Mouse (Mus musculus) liver, embryonic 13.5 days (tissue): ENCODE results near the gene Tmem86a. TPM values are rescaled to one million over a fixed set of nuclear protein-coding genes. Genes with fewer than 3 reads are reported as not detected.
A peak's percentile ranks its signal among the peaks of the same experiment; 100 is the strongest.

Source experiments
- ATAC-seq: fragments of 200-750 bp; cut with Nextera tagmentation; 2 replicates; pipeline ENCODE4 v1.8.0; 2017; ENCODE audit warnings: low read depth, mild to moderate bottlenecking, moderate number of reproducible peaks, moderate library complexity
- DNase-seq: peaks from one replicate; pipeline ENCODE4 v3.0.0; 2022
- H3K27ac ChIP-seq: fragments of 300-500 bp; sonication (generic); 2 replicates; pipeline ENCODE4 v1.5.1; 2015; ENCODE audit warnings: moderate library complexity, mild to moderate bottlenecking, inconsistent platforms
- H3K27me3 ChIP-seq: fragments of 300-500 bp; sonication (generic); 2 replicates; pipeline ENCODE4 v1.6.1; 2015; ENCODE audit warnings: mild to moderate bottlenecking, inconsistent platforms
- H3K36me3 ChIP-seq: fragments of 300-500 bp; sonication (generic); 2 replicates; pipeline ENCODE4 v1.6.1; 2015; ENCODE audit warnings: mild to moderate bottlenecking, inconsistent platforms
- H3K4me1 ChIP-seq: fragments of 300-500 bp; sonication (generic); replicated peaks from 2 replicates; pipeline ENCODE4 v1.6.1; 2015; ENCODE audit warnings: inconsistent platforms
- H3K4me2 ChIP-seq: fragments of 300-500 bp; sonication (generic); 2 replicates; pipeline ENCODE4 v1.6.1; 2015; ENCODE audit warnings: inconsistent platforms, mild to moderate bottlenecking, moderate library complexity
- H3K4me3 ChIP-seq: fragments of 300-500 bp; sonication (generic); replicated peaks from 2 replicates; pipeline ENCODE4 v1.5.1; 2015; ENCODE audit warnings: mild to moderate bottlenecking, inconsistent platforms
- H3K9ac ChIP-seq: fragments of 300-500 bp; sonication (generic); 2 replicates; pipeline ENCODE4 v1.6.1; 2015; ENCODE audit warnings: mild to moderate bottlenecking, inconsistent platforms
- H3K9me3 ChIP-seq: fragments of 300-500 bp; sonication (generic); replicated peaks from 2 replicates; pipeline ENCODE4 v1.6.1; 2016; ENCODE audit warnings: inconsistent platforms
- WGBS: fragments of 180-500 bp; shearing (Covaris S2); methylation state at CpG from one replicate; pipeline ENCODE4 v1.1.7; 2015; ENCODE audit not compliant: insufficient replicate concordance; 5-methylcytosine and 5-hydroxymethylcytosine counted together
- polyA plus RNA-seq: library from polyadenylated mRNA; unstranded; fragments of >200 nt; fragmentation: Nextera tagmentation; extraction: Ambion mirVana; gene quantifications from 2 replicates; pipeline ENCODE4 v1.2.1, GENCODE M21; 2015

The Tmem86a gene
- polyA plus RNA-seq, 1 experiment from 2014 or later, result 23.8 TPM

GRCm38 (mm10) chr7:47076729-47077128 lies 26.3 kb downstream of the Tmem86a start:
- WGBS, result 68% methylated on average over 3 of the region's 3 CpGs
- Histone ChIP-seq H3K27ac (no peak overlapping the region), H3K4me3 (no peak overlapping the region), H3K9ac (no peak overlapping the region), H3K36me3 (no peaks in the 10 kb centered on the region), H3K27me3 (no peaks in the 10 kb centered on the region), H3K4me1 (peaks cover 10% of the 10 kb centered on the region), H3K9me3 (no peaks in the 10 kb centered on the region), H3K4me2 (no peak overlapping the region)
- ATAC-seq (no peak), DNase-seq (no peak)

DNA sequence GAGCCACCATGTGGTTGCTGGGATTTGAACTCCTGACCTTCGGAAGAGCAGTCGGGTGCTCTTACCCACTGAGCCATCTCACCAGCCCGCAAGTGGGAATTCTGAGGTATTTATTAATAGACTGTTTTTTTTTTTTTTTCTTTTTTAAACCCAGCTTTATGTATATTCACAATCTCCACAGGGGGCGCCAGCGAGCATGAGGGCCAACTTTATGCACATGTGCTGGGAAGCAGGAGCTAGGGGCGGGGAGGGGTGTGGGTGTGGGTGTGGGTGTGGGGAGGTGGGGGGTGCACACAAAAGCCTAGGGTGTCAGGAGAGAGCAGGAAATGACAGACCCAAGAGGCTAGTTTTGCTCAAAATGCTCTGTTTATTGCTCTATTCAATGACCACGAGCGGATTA lies 27.1 kb downstream of the Tmem86a start:
- 51% methylated on average over 8 of the region's 8 CpGs for WGBS
- Histone ChIP-seq H3K4me3 (no peak overlapping the region), H3K36me3 (no peaks in the 10 kb centered on the region), H3K27me3 (no peaks in the 10 kb centered on the region), H3K27ac (no peak overlapping the region), H3K4me1 (peaks cover 9% of the 10 kb centered on the region), H3K9ac (no peak overlapping the region), H3K4me2 (no peak overlapping the region), H3K9me3 (no peaks in the 10 kb centered on the region)
- ATAC-seq, result no peak
- no peak for DNase-seq

GRCm38 (mm10) chr7:47080868-47081267 lies 30.5 kb downstream of the Tmem86a start:
- 48% methylated on average over 3 of the region's 3 CpGs for WGBS
- H3K27ac ChIP-seq, result no peak overlapping the region
- DNase-seq (no peak), ATAC-seq (no peak)
- no peaks in the 10 kb centered on the region for H3K4me1 ChIP-seq
- H3K9me3 ChIP-seq, result no peaks in the 10 kb centered on the region
- H3K27me3 ChIP-seq, result no peaks in the 10 kb centered on the region
- no peak overlapping the region for H3K4me2 ChIP-seq
- no peak overlapping the region for H3K4me3 ChIP-seq
- no peak overlapping the region for H3K9ac ChIP-seq
- H3K36me3 ChIP-seq, result no peaks in the 10 kb centered on the region

DNA sequence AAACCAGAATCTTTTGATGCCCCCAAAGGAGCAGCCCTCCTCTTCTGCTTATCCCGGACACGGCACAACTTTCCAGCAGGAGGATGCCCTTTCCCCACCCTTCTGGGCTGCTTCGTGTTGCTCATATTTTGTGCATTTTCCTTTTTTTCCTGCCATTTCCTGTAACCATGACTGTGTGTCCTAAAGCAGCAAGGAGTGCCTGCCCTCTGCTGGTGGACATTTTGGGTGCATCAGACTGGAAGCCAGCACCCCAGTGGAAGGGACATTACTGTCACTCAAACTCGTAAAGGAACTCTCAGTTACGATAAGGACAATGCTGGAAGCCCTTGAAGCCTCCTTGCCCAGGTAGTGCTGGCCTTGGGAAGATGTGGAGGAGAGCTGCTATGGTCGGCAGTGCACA lies 30.9 kb downstream of the Tmem86a start:
- DNase-seq (peak; percentile 8), ATAC-seq (0 out of 2 replicates have a peak, but pooled peaks have one; percentile 11)
- Histone ChIP-seq H3K4me3 (no peak overlapping the region), H3K4me2 (no peak overlapping the region), H3K9me3 (no peaks in the 10 kb centered on the region), H3K4me1 (no peaks in the 10 kb centered on the region), H3K9ac (no peak overlapping the region), H3K36me3 (no peaks in the 10 kb centered on the region), H3K27me3 (no peaks in the 10 kb centered on the region), H3K27ac (no peak overlapping the region)
- WGBS, result 29% methylated on average over 6 of the region's 6 CpGs

GRCm38 (mm10) chr7:47085075-47085474 lies 34.7 kb downstream of the Tmem86a start:
- no peaks in the 10 kb centered on the region for H3K4me1 ChIP-seq
- H3K9ac ChIP-seq, result no peak overlapping the region
- 49% methylated on average over 1 of the region's 1 CpGs for WGBS
- H3K36me3 ChIP-seq, result no peaks in the 10 kb centered on the region
- no peak overlapping the region for H3K4me3 ChIP-seq
- no peak overlapping the region for H3K27ac ChIP-seq
- ATAC-seq (no peak), DNase-seq (no peak)
- no peaks in the 10 kb centered on the region for H3K9me3 ChIP-seq
- H3K27me3 ChIP-seq, result no peaks in the 10 kb centered on the region
- no peak overlapping the region for H3K4me2 ChIP-seq

- ATAC-seq, result no peak
- no peaks in the 10 kb centered on the region for H3K27me3 ChIP-seq
- DNase-seq, result no peak
- H3K4me2 ChIP-seq, result no peak overlapping the region
- H3K4me3 ChIP-seq, result no peak overlapping the region
- no peak overlapping the region for H3K27ac ChIP-seq
- WGBS, result 72% methylated on average over 5 of the region's 5 CpGs
- H3K9ac ChIP-seq, result no peak overlapping the region
- no peaks in the 10 kb centered on the region for H3K36me3 ChIP-seq
- H3K9me3 ChIP-seq, result no peaks in the 10 kb centered on the region
- H3K4me1 ChIP-seq, result no peaks in the 10 kb centered on the region
Observed at GRCm38 (mm10) chr7:47093935-47094334, 43.5 kb downstream of the Tmem86a start.

DNA sequence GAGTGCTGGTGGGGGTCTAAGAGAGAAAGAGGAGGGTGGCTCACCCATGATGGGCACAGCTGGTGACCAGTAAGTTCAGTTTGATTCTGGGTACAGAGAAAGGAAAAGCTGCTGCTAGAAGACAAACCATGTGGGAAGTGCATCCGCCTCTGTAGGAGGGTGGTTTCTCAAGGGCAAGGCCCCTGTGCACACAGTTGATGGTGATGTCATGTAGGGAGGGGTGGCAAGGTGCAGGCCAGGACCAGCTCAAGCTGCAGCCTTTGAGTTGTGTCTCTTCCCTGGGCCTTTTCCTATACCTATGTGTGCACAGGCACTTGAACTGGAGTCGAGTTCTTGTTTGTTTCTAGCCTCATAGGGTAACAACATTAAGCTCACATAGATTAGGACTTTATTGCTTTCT lies 44.6 kb downstream of the Tmem86a start:
- Histone ChIP-seq H3K27me3 (no peaks in the 10 kb centered on the region), H3K9ac (no peak overlapping the region), H3K4me2 (no peak overlapping the region), H3K27ac (no peak overlapping the region), H3K36me3 (no peaks in the 10 kb centered on the region), H3K4me1 (no peaks in the 10 kb centered on the region), H3K9me3 (no peaks in the 10 kb centered on the region), H3K4me3 (no peak overlapping the region)
- ATAC-seq (no peak), DNase-seq (no peak)
- WGBS, result 46% methylated on average over 2 of the region's 2 CpGs

DNA sequence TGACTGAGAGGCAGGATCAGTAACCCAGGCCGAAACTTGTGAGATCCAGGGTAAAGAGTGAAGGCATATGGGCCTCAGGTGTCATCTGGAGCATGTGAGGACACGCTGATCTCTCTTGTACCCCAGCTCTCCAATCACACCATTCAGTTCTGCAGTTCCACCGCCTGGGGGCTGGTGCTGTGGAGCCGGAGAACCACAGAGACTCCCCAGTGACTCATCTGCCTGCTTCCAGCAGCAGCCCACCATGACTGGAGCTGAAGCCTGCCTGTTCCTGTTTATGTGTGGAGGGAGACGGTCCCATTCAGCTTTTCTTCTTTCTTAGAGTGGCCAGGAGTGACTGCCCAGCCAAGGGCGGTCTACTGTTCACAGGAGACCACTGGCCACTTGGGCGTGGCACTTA lies 47.6 kb downstream of the Tmem86a start:
- 46% methylated on average over 7 of the region's 7 CpGs for whole genome bisulfite sequencing
- Histone ChIP-seq H3K36me3 (no peaks in the 10 kb centered on the region), H3K4me3 (no peak overlapping the region), H3K9me3 (no peaks in the 10 kb centered on the region), H3K27me3 (no peaks in the 10 kb centered on the region), H3K9ac (no peak overlapping the region), H3K27ac (no peak overlapping the region), H3K4me1 (no peaks in the 10 kb centered on the region), H3K4me2 (no peak overlapping the region)
- ATAC-seq, result no peak
- no peak for DNase-seq

DNA sequence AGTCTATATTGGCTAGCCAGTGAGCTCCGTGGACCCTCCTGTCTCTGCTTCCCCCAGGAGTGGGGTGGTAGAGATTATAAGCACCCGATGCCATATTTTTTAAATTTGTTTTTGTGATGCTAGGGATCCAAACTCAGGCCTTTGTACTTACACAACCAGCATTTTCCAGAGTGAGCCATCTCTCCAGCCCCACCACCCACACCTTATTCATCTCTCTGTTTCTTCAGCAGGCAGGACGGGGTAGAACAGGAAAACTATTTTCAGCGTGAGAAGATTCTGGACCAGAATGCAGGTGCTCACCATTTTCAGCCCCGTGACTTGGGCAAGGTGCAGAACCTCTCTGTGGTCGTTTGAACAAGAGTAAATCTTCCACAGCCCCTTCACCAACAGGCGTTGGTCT lies 48.9 kb downstream of the Tmem86a start:
- WGBS, result 58% methylated on average over 7 of the region's 7 CpGs
- H3K27me3 ChIP-seq, result no peaks in the 10 kb centered on the region
- no peaks in the 10 kb centered on the region for H3K4me1 ChIP-seq
- no peak overlapping the region for H3K9ac ChIP-seq
- DNase-seq (no peak), ATAC-seq (no peak)
- H3K27ac ChIP-seq, result no peak overlapping the region
- H3K4me3 ChIP-seq, result no peak overlapping the region
- no peaks in the 10 kb centered on the region for H3K36me3 ChIP-seq
- no peak overlapping the region for H3K4me2 ChIP-seq
- H3K9me3 ChIP-seq, result no peaks in the 10 kb centered on the region

DNA sequence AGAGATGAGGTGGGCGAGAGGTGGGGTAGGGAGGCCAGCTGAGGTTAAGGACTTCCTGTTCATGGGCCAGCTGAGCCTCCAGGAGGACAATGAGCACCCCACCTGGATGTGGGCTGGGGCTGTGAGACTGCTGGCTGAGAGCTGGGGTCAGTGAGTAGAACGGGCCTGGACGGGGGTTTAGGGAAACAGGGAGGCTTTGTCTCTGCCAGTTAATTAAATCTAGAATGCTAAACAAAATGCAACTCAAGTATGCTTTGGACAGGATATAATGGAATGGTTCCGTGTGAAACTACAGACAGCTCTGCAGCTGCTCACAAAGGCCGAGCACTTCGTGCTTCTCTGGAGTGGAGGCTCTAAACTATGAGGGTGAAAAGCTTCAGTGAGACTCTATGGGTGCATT lies 50.2 kb downstream of the Tmem86a start:
- no peak overlapping the region for H3K4me2 ChIP-seq
- 54% methylated on average over 6 of the region's 6 CpGs for WGBS
- no peak overlapping the region for H3K4me3 ChIP-seq
- H3K36me3 ChIP-seq, result no peaks in the 10 kb centered on the region
- no peak overlapping the region for H3K9ac ChIP-seq
- no peaks in the 10 kb centered on the region for H3K4me1 ChIP-seq
- DNase-seq (no peak), ATAC-seq (no peak)
- H3K9me3 ChIP-seq, result no peaks in the 10 kb centered on the region
- no peaks in the 10 kb centered on the region for H3K27me3 ChIP-seq
- H3K27ac ChIP-seq, result no peak overlapping the region

GRCm38 (mm10) chr7:47102970-47103369 lies 52.6 kb downstream of the Tmem86a start:
- H3K4me2 ChIP-seq, result no peak overlapping the region
- no peaks in the 10 kb centered on the region for H3K9me3 ChIP-seq
- no peak overlapping the region for H3K9ac ChIP-seq
- ATAC-seq (no peak), DNase-seq (no peak)
- WGBS, result 26% methylated on average over 2 of the region's 2 CpGs
- H3K4me1 ChIP-seq, result no peaks in the 10 kb centered on the region
- H3K36me3 ChIP-seq, result no peaks in the 10 kb centered on the region
- no peak overlapping the region for H3K27ac ChIP-seq
- no peak overlapping the region for H3K4me3 ChIP-seq
- H3K27me3 ChIP-seq, result no peaks in the 10 kb centered on the region

DNA sequence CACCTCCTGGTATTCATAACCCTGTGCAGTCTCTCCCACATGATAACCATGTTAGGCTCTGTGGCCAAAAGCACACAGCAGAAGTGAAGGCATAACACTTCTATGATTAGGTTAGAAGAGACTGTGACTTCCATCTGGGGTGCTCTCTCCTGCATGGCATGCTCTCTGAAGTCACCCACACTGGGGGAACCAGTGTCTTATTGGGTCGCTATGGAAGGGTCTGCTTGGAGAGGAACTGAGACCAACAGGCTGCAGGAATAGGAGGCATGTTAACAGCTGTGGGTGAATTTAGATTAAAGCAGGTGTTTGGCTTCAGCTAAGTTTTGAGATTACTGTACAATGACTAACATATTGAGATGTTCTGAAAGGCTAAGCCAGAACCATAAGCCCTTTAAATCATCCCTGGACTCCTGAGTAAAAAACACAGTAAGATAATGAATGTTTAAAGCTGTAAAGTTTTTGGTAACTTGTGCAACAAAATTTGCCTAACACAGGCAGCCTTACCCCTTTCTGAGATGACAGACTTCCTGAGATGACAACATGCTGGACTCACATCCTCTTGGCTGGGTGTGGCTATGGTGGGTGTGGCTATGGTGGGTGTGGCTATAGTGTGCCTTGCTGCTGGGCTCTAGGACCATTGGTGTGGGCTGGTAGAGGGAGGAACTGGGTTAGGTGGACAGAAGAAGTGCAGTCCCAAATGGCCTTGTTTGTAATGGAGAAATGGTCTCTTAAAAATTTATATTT lies 53.4 kb downstream of the Tmem86a start:
- H3K36me3 ChIP-seq, result no peaks in the 10 kb centered on the region
- WGBS, result 49% methylated on average over 1 of the region's 1 CpGs
- peak; percentile 26 for DNase-seq
- H3K4me3 ChIP-seq, result no peak overlapping the region
- H3K4me1 ChIP-seq, result no peaks in the 10 kb centered on the region
- H3K9me3 ChIP-seq, result no peaks in the 10 kb centered on the region
- no peak overlapping the region for H3K4me2 ChIP-seq
- no peaks in the 10 kb centered on the region for H3K27me3 ChIP-seq
- H3K27ac ChIP-seq, result no peak overlapping the region
- H3K9ac ChIP-seq, result no peak overlapping the region
- ATAC-seq, result no peak
